Mouse (Mus musculus): ENCODE data around the gene Diras1.

- TF ChIP-seq CTCF (IDR thresholded peaks at IDR 0.05; ENCODE audit: low read depth) (no peak), EP300 (IDR thresholded peaks at IDR 0.05; ENCODE audit: low read depth) (peak; percentile 39; the same call in 1 of the 2 replicates)
Measured at GRCm38 (mm10) chr10:80985241-80985969, 40.1 kb downstream of the Diras1 start.
